ENCODE assay signal across 8 mouse cellular contexts in the genomic region with DNA sequence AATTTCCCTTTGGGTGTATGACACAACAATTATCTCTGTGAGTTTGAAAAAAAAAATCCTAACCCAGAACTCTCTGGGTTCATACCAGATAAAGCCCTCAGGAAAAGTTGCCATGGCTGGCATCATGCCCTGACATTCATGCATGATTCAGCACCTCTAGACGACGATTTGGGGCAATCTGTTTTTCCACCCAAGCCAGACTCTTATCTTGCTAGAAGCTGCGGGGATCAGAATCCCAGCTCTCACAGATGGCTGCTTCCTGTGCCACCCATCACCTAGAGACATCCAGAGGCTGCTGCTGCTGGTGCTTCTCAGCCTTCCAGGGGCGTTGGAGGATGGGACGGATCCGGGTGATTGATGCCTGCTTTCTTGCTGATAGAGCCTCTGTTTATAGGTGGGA.
DNase-seq lines count a peak whose midpoint lies in the region; ATAC-seq and TF ChIP-seq lines count a peak whose summit lies in the region.

No protein-coding gene starts in this region.

- H3K27me3 ChIP-seq in forebrain, embryonic 15.5 days, result no peaks in the 10 kb centered on the region
- H3K27me3 ChIP-seq in forebrain, embryonic 11.5 days (ENCODE audit: control insufficient read depth, insufficient read depth, low read length), result no peaks in the 10 kb centered on the region

- peak; percentile 81; the same call in 1 of the 2 replicates for ATAC-seq in forebrain, embryonic 15.5 days (replicated peaks)
- no peak for ATAC-seq in forebrain, embryonic 11.5 days (replicated peaks; ENCODE audit: low FRiP score)
- ATAC-seq in erythroblast, adult 5-6 weeks (replicated peaks; ENCODE audit: low FRiP score, poor library complexity, severe bottlenecking), result no peak

- TF ChIP-seq CTCF in cortical plate, adult 2 months (IDR thresholded peaks at IDR 0.05; ENCODE audit: extremely low read depth, insufficient read depth, low read length), result no peak

- DNase-seq in forebrain, embryonic 11.5 days (ENCODE audit: low spot score), result no peak
- peak; percentile 45 for DNase-seq in adipocyte (ENCODE audit: low spot score)
- DNase-seq in layer of hippocampus, postnatal 10 days (ENCODE audit: low spot score in 2 of 2), result peak; percentile 60 to 67
- DNase-seq in right cerebral cortex, postnatal 36 days (ENCODE audit: low spot score in 2 of 2), result peak; percentile 14 to 27
- DNase-seq in B cell, adult 2 months, result no peak

- peaks cover 8% of the 10 kb centered on the region; the same call in 1 of the 2 replicates for H3K4me1 ChIP-seq in forebrain, embryonic 15.5 days
- no peaks in the 10 kb centered on the region for H3K4me1 ChIP-seq in forebrain, embryonic 11.5 days (replicated peaks; ENCODE audit: control insufficient read depth, insufficient read depth, low read length)
- H3K4me1 ChIP-seq in cortical plate, adult 2 months (ENCODE audit: control insufficient read depth, insufficient read depth, low read length), result peaks cover 7% of the 10 kb centered on the region; the same call in 1 of the 2 replicates

- no peak overlapping the region for H3K4me2 ChIP-seq in forebrain, embryonic 15.5 days (replicated peaks)
- no peak overlapping the region for H3K4me2 ChIP-seq in forebrain, embryonic 11.5 days (ENCODE audit: low read depth, low read length, severe bottlenecking)

- peak overlapping the region; percentile 42 for H3K27ac ChIP-seq in forebrain, embryonic 15.5 days (replicated peaks)
- no peak overlapping the region for H3K27ac ChIP-seq in forebrain, embryonic 11.5 days (ENCODE audit: low read depth, low read length)
- H3K27ac ChIP-seq in cortical plate, adult 2 months (ENCODE audit: insufficient read depth, low read length), result peak overlapping the region; percentile 1; the same call in 1 of the 2 replicates

- H3K9me3 ChIP-seq in forebrain, embryonic 15.5 days, result no peaks in the 10 kb centered on the region
- no peaks in the 10 kb centered on the region for H3K9me3 ChIP-seq in forebrain, embryonic 11.5 days (ENCODE audit: control insufficient read depth, low read length)

- TF ChIP-seq POLR2A in cortical plate, adult 2 months (IDR thresholded peaks at IDR 0.05; ENCODE audit: extremely low read depth, insufficient read depth, low read length), result no peak

- no peak overlapping the region for H3K9ac ChIP-seq in forebrain, embryonic 15.5 days (replicated peaks)
- no peak overlapping the region for H3K9ac ChIP-seq in forebrain, embryonic 11.5 days (ENCODE audit: low read length)

- 37% methylated on average over 6 of the region's 6 CpGs for WGBS in forebrain, embryonic 15.5 days
- 76% methylated on average over 6 of the region's 6 CpGs for WGBS in forebrain, embryonic 11.5 days

- no peak overlapping the region for H3K4me3 ChIP-seq in forebrain, embryonic 15.5 days
- no peak overlapping the region for H3K4me3 ChIP-seq in forebrain, embryonic 11.5 days (ENCODE audit: low read depth, low read length)
- no peak overlapping the region for H3K4me3 ChIP-seq in cortical plate, adult 2 months (ENCODE audit: insufficient read depth, low read length)

- H3K36me3 ChIP-seq in forebrain, embryonic 15.5 days, result no peaks in the 10 kb centered on the region
- no peaks in the 10 kb centered on the region for H3K36me3 ChIP-seq in forebrain, embryonic 11.5 days (ENCODE audit: control insufficient read depth, insufficient read depth, low read length)

Comparison
In these comparisons a context has a peak if more than half of its experiments do, and no peak if none do; other contexts are left out.
1. DNase-seq: peak in adipocyte (single experiment), layer of hippocampus, postnatal 10 days (2 of 2) and right cerebral cortex, postnatal 36 days (2 of 2); none in forebrain, embryonic 11.5 days (single experiment) and B cell, adult 2 months (0 of 2).